Mouse (Mus musculus) cerebellum, adult 2 months (tissue): Measurements from ENCODE around the gene Ap1m1.

Experiments
- CTCF ChIP-seq: fragments of 200-500 bp; IDR thresholded peaks from 2 replicates; pipeline ENCODE4 v1.5.1; 2011; ENCODE audit warnings: low read depth, mild to moderate bottlenecking, control low read depth, low read length, moderate library complexity, borderline replicate concordance; ENCODE audit not compliant: insufficient read depth
- POLR2A ChIP-seq: fragments of 200-500 bp; IDR thresholded peaks from 2 replicates; pipeline ENCODE4 v1.6.1; 2011; ENCODE audit warnings: low read length, control low read depth, borderline replicate concordance; ENCODE audit not compliant: insufficient read depth

GRCm38 (mm10) chr8:72303633-72304032 lies 63.8 kb downstream of the Ap1m1 start:
- TF ChIP-seq CTCF (no peak), POLR2A (no peak)
